Mouse (Mus musculus): ENCODE data around the gene Tlr12.
"Not testable (repeated sequence)": the region's sequence is repeated elsewhere in the genome, so short reads cannot be mapped to it uniquely, and the experiment has no call there.

Gene Tlr12

GRCm38 (mm10) chr4:128618963-128619362, 544 bp upstream of the Tlr12 start:
- ATAC-seq (ENCODE audit: low TSS enrichment) = no peak

- no peak for ATAC-seq (ENCODE audit: low TSS enrichment)
Observed at GRCm38 (mm10) chr4:128617363-128618120, 877 bp downstream of the Tlr12 start.

- ATAC-seq (ENCODE audit: low TSS enrichment) = no peak
Observed at GRCm38 (mm10) chr4:128615761-128616160, 2.7 kb downstream of the Tlr12 start.

GRCm38 (mm10) chr4:128613326-128613725, 5.1 kb downstream of the Tlr12 start:
- no peak for ATAC-seq (ENCODE audit: low TSS enrichment)

GRCm38 (mm10) chr4:128611726-128612125, 6.7 kb downstream of the Tlr12 start:
- ATAC-seq (ENCODE audit: low TSS enrichment) = not testable (repeated sequence)

GRCm38 (mm10) chr4:128610706-128611105, 7.7 kb downstream of the Tlr12 start:
- no peak for ATAC-seq (ENCODE audit: low TSS enrichment)

- peak; percentile 94 for ATAC-seq (ENCODE audit: low TSS enrichment)
Observed at GRCm38 (mm10) chr4:128609925-128610402, 8.5 kb downstream of the Tlr12 start, which contains the start of gene Zscan20. Gene Zscan20 (minus strand): TSS chr4:128610098.

- ATAC-seq (ENCODE audit: low TSS enrichment) = no peak
Observed at GRCm38 (mm10) chr4:128609276-128609924, 9.0 kb downstream of the Tlr12 start.

GRCm38 (mm10) chr4:128607661-128608060, 10.8 kb downstream of the Tlr12 start:
- no peak for ATAC-seq (ENCODE audit: low TSS enrichment)

GRCm38 (mm10) chr4:128606586-128606985, 11.8 kb downstream of the Tlr12 start:
- peak; percentile 38; the same call in 1 of the 2 replicates for ATAC-seq (ENCODE audit: low TSS enrichment)

GRCm38 (mm10) chr4:128597801-128598560, 20.4 kb downstream of the Tlr12 start:
- no peak for ATAC-seq (ENCODE audit: low TSS enrichment)

- no peak for ATAC-seq (ENCODE audit: low TSS enrichment)
Observed at GRCm38 (mm10) chr4:128594062-128594461, 24.4 kb downstream of the Tlr12 start.

- no peak for ATAC-seq (ENCODE audit: low TSS enrichment)
Observed at GRCm38 (mm10) chr4:128593286-128593685, 25.1 kb downstream of the Tlr12 start.

GRCm38 (mm10) chr4:128579182-128579581, 39.2 kb downstream of the Tlr12 start:
- no peak for ATAC-seq (ENCODE audit: low TSS enrichment)

- ATAC-seq (ENCODE audit: low TSS enrichment) = no peak
Observed at GRCm38 (mm10) chr4:128575811-128576210, 42.6 kb downstream of the Tlr12 start.
